Mouse (Mus musculus) natural killer cell, adult 2 months (primary cell): ENCODE measurements around the gene 4931422A03Rik.
"Not testable (repeated sequence)": the region's sequence is repeated elsewhere in the genome, so short reads cannot be mapped to it uniquely, and the experiment has no call there.

Source experiments
- DNase-seq, 2 experiments: peaks; one replicate each; pipeline ENCODE4 v3.0.0; 2022; ENCODE audit warnings: low spot score in 2 of 2

4931422A03Rik gene

GRCm38 (mm10) chr2:104027458-104028138 lies 563 bp downstream of the 4931422A03Rik start, which contains the start of gene Fbxo3:
Fbxo3 (plus strand) TSS chr2:104027721.
- DNase-seq, result peak; percentile 78 to 86

- no peak for DNase-seq
Observed at GRCm38 (mm10) chr2:104024656-104025055, 3.5 kb downstream of the 4931422A03Rik start.

GRCm38 (mm10) chr2:104023096-104023495 lies 5.1 kb downstream of the 4931422A03Rik start:
- DNase-seq, result no peak

- not testable (repeated sequence) for DNase-seq
Observed at GRCm38 (mm10) chr2:104008853-104009252, 19.3 kb downstream of the 4931422A03Rik start.

- DNase-seq, result no peak
Observed at GRCm38 (mm10) chr2:104007793-104008519, 20.2 kb downstream of the 4931422A03Rik start.

GRCm38 (mm10) chr2:104002711-104003413 lies 25.3 kb downstream of the 4931422A03Rik start:
- DNase-seq, result peak in 1 of 2 experiments; percentile 51

GRCm38 (mm10) chr2:104001861-104002260 lies 26.3 kb downstream of the 4931422A03Rik start:
- no peak for DNase-seq

- DNase-seq, result peak in 1 of 2 experiments; percentile 34
Observed at GRCm38 (mm10) chr2:104001076-104001475, 27.1 kb downstream of the 4931422A03Rik start.

- no peak for DNase-seq
Observed at GRCm38 (mm10) chr2:103992618-103993332, 35.4 kb downstream of the 4931422A03Rik start.

GRCm38 (mm10) chr2:103992162-103992561 lies 36.0 kb downstream of the 4931422A03Rik start:
- no peak for DNase-seq

- no peak for DNase-seq
Observed at GRCm38 (mm10) chr2:103991303-103991702, 36.9 kb downstream of the 4931422A03Rik start.

- no peak for DNase-seq
Observed at GRCm38 (mm10) chr2:103989724-103990123, 38.4 kb downstream of the 4931422A03Rik start.

GRCm38 (mm10) chr2:103987595-103987994 lies 40.6 kb downstream of the 4931422A03Rik start:
- not testable (repeated sequence) for DNase-seq

- DNase-seq, result no peak
Observed at GRCm38 (mm10) chr2:103983146-103983545, 45.0 kb downstream of the 4931422A03Rik start.

GRCm38 (mm10) chr2:103982250-103982649 lies 45.9 kb downstream of the 4931422A03Rik start:
- DNase-seq, result peak; percentile 41 to 72

GRCm38 (mm10) chr2:103977716-103978115 lies 50.4 kb downstream of the 4931422A03Rik start:
- DNase-seq, result no peak

GRCm38 (mm10) chr2:103977216-103977615 lies 50.9 kb downstream of the 4931422A03Rik start:
- DNase-seq, result no peak

- DNase-seq, result no peak
Observed at GRCm38 (mm10) chr2:103975904-103976303, 52.3 kb downstream of the 4931422A03Rik start.

- DNase-seq, result no peak
Observed at GRCm38 (mm10) chr2:103971838-103972237, 56.3 kb downstream of the 4931422A03Rik start.

GRCm38 (mm10) chr2:103970791-103971649 lies 57.1 kb downstream of the 4931422A03Rik start:
- DNase-seq, result no peak
